Mouse (Mus musculus) embryonic facial prominence, embryonic 15.5 days (tissue): ENCODE measurements around the gene Kif7. TPM values are rescaled to one million over a fixed set of nuclear protein-coding genes. Genes with fewer than 3 reads are reported as not detected.

Experiments used
- ATAC-seq: fragments of 200-750 bp; cut with Nextera tagmentation; 2 replicates; pipeline ENCODE4 v1.8.0; 2017; ENCODE audit warnings: low read depth, moderate TSS enrichment; ENCODE audit not compliant: insufficient number of reproducible peaks, low FRiP score, low TSS enrichment
- H3K27ac ChIP-seq: fragments of 300-500 bp; sonication (generic); replicated peaks from 2 replicates; pipeline ENCODE4 v1.5.1; 2015; ENCODE audit warnings: mild to moderate bottlenecking, inconsistent platforms
- H3K27me3 ChIP-seq: fragments of 300-500 bp; sonication (generic); 2 replicates; pipeline ENCODE4 v1.6.1; 2015; ENCODE audit warnings: inconsistent platforms
- H3K36me3 ChIP-seq: fragments of 300-500 bp; sonication (generic); 2 replicates; pipeline ENCODE4 v1.6.1; 2015; ENCODE audit warnings: mild to moderate bottlenecking, inconsistent platforms
- H3K4me1 ChIP-seq: fragments of 300-500 bp; sonication (generic); 2 replicates; pipeline ENCODE4 v1.6.1; 2015; ENCODE audit warnings: inconsistent platforms
- H3K4me2 ChIP-seq: fragments of 300-500 bp; sonication (generic); replicated peaks from 2 replicates; pipeline ENCODE4 v1.6.1; 2015; ENCODE audit warnings: mild to moderate bottlenecking, inconsistent platforms
- H3K4me3 ChIP-seq: fragments of 300-500 bp; sonication (generic); replicated peaks from 2 replicates; pipeline ENCODE4 v1.5.1; 2015; ENCODE audit warnings: mild to moderate bottlenecking, inconsistent platforms
- H3K9ac ChIP-seq: fragments of 300-500 bp; sonication (generic); 2 replicates; pipeline ENCODE4 v1.6.1; 2015; ENCODE audit warnings: inconsistent platforms
- H3K9me3 ChIP-seq: fragments of 300-500 bp; sonication (generic); replicated peaks from 2 replicates; pipeline ENCODE4 v1.6.1; 2016; ENCODE audit warnings: inconsistent platforms
- WGBS: fragments of 180-500 bp; shearing (Covaris S2); methylation state at CpG from one replicate; pipeline ENCODE4 v1.1.7; 2015; 5-methylcytosine and 5-hydroxymethylcytosine counted together
- polyA plus RNA-seq: library from polyadenylated mRNA; unstranded; fragments of >200 nt; fragmentation: Nextera tagmentation; extraction: Ambion mirVana; gene quantifications from 2 replicates; pipeline ENCODE4 v1.2.1, GENCODE M21; 2015

The Kif7 gene
- polyA plus RNA-seq, 1 experiment from 2014 or later, result 7.6 TPM

DNA sequence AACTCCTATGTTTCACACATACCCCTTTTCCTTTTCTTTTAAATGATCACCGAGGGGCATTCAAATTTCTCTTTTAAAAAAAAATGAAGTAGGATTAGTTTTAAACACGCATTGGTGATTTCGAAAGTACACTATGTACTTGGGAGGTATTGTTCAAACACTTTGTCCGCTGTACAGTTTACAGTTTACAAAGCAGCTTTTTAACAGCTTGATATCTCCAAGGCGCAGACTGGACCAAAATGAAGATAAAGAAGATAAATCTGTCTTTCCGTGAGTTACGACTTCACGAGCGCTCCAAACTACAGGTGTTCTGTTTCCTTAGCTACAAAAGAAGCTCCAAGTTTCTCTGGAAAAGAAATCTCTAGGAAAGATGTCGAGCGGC is 26.7 kb upstream of the Kif7 start:
- Histone ChIP-seq H3K9me3 (no peaks in the 10 kb centered on the region), H3K36me3 (peaks cover 4% of the 10 kb centered on the region; the same call in 1 of the 2 replicates), H3K27ac (no peak overlapping the region), H3K4me3 (peak overlapping the region; percentile 79), H3K9ac (peak overlapping the region; percentile 57), H3K27me3 (no peaks in the 10 kb centered on the region), H3K4me1 (peaks cover 7% of the 10 kb centered on the region), H3K4me2 (peak overlapping the region; percentile 94)
- 17% methylated on average over 11 of the region's 11 CpGs for WGBS
- no peak for ATAC-seq

DNA sequence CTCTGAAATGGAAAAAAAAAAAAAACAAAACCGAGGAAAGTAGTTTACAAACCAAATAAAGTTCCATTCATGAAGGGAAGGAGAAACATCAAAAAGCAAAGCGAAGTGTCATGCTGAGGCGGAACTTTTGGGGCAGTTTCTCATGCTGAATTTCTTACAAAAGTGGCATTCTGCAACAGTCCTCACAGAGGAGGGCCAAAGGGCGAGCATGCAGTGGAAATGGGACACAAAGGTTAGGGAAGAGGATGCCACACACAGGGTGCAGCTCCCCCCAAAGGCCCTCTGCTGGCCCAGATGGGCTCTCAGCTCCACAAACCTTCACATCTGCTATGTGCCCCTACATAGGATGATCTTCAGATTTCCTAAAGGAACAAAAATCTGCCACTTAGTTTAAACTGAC is 24.8 kb upstream of the Kif7 start:
- no peaks in the 10 kb centered on the region for H3K27me3 ChIP-seq
- H3K9me3 ChIP-seq, result no peaks in the 10 kb centered on the region
- peaks cover 11% of the 10 kb centered on the region for H3K36me3 ChIP-seq
- H3K4me1 ChIP-seq, result peaks cover 7% of the 10 kb centered on the region
- WGBS, result 81% methylated on average over 4 of the region's 4 CpGs
- no peak overlapping the region for H3K4me2 ChIP-seq
- ATAC-seq, result no peak
- H3K9ac ChIP-seq, result no peak overlapping the region
- H3K4me3 ChIP-seq, result no peak overlapping the region
- no peak overlapping the region for H3K27ac ChIP-seq

GRCm38 (mm10) chr7:79738913-79739312 is 23.4 kb upstream of the Kif7 start:
- ATAC-seq, result no peak
- no peak overlapping the region for H3K27ac ChIP-seq
- no peak overlapping the region for H3K4me3 ChIP-seq
- no peak overlapping the region for H3K9ac ChIP-seq
- H3K27me3 ChIP-seq, result no peaks in the 10 kb centered on the region
- H3K36me3 ChIP-seq, result peaks cover 11% of the 10 kb centered on the region
- H3K4me1 ChIP-seq, result peaks cover 7% of the 10 kb centered on the region
- 81% methylated on average over 2 of the region's 2 CpGs for WGBS
- H3K4me2 ChIP-seq, result no peak overlapping the region
- no peaks in the 10 kb centered on the region for H3K9me3 ChIP-seq

- H3K9ac ChIP-seq, result no peak overlapping the region
- no peak for ATAC-seq
- H3K36me3 ChIP-seq, result peaks cover 11% of the 10 kb centered on the region
- H3K27ac ChIP-seq, result no peak overlapping the region
- H3K9me3 ChIP-seq, result no peaks in the 10 kb centered on the region
- H3K27me3 ChIP-seq, result no peaks in the 10 kb centered on the region
- H3K4me2 ChIP-seq, result no peak overlapping the region
- no peak overlapping the region for H3K4me3 ChIP-seq
- WGBS, result 91% methylated on average over 14 of the region's 14 CpGs
- H3K4me1 ChIP-seq, result no peaks in the 10 kb centered on the region
Measured at GRCm38 (mm10) chr7:79736511-79736910, 21.0 kb upstream of the Kif7 start.

- Histone ChIP-seq H3K9me3 (no peaks in the 10 kb centered on the region), H3K27me3 (no peaks in the 10 kb centered on the region), H3K36me3 (peaks cover 11% of the 10 kb centered on the region), H3K4me2 (no peak overlapping the region), H3K27ac (no peak overlapping the region), H3K9ac (no peak overlapping the region), H3K4me3 (no peak overlapping the region), H3K4me1 (no peaks in the 10 kb centered on the region)
- WGBS, result 77% methylated on average over 8 of the region's 8 CpGs
- no peak for ATAC-seq
Measured at GRCm38 (mm10) chr7:79734563-79734962, 19.0 kb upstream of the Kif7 start.

DNA sequence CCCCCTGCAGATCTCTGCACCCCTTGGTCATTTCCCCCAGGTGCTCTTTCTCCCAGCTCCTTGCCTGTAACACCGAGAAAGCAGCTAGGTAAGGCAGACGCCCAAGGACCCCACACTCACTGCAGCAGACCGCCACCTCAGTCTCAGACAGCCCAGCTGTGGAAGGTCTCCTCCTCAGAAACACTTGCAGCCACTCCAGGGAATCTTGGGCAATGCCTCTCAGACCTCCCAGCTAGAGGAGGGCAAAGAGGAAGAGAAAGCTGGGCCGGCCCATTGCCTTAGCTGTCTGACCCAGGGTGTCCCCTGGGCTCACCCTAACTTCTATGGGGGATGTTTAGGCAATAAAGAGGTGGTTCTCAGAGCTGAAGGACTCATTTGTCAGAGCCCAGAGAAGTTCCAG is 17.1 kb upstream of the Kif7 start, which contains the start of gene Plin1:
TSS of gene Plin1 (minus strand) at position 282 of the 400 bp plus-strand sequence.
- 58% methylated on average over 4 of the region's 4 CpGs for WGBS
- ATAC-seq, result no peak

DNA sequence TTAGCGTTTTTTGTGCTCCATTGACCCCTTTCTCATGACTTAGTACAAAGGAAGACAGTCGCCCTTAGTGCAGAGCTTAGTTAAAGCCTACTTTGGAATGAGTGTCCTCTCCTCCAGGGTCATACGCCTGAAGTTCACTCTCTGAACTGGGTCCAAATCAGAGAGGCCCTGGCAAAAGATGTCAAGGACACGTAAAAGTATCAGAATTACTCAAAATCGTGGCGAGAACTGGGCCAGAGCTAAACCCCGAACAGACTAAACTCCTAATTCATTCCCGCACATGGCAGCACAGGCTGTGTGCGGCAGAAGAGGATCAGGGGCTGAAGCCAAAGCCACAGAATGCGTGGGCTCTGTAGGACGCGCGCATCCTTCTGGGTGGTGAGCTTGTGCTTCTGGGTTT is 15.9 kb upstream of the Kif7 start:
- Histone ChIP-seq H3K27ac (no peak overlapping the region), H3K4me2 (no peak overlapping the region), H3K9ac (no peak overlapping the region), H3K9me3 (no peaks in the 10 kb centered on the region), H3K36me3 (peaks cover under 1% of the 10 kb centered on the region; the same call in 1 of the 2 replicates), H3K27me3 (no peaks in the 10 kb centered on the region), H3K4me3 (no peak overlapping the region), H3K4me1 (no peaks in the 10 kb centered on the region)
- 74% methylated on average over 13 of the region's 13 CpGs for WGBS
- ATAC-seq, result no peak

More for the DNA sequence above, 17.1 kb upstream of the Kif7 start, which contains the start of gene Plin1:
- H3K4me1 ChIP-seq, result no peaks in the 10 kb centered on the region
- H3K36me3 ChIP-seq, result peaks cover 11% of the 10 kb centered on the region
- H3K27ac ChIP-seq, result no peak within 1 kb of the TSS
- H3K27me3 ChIP-seq, result no peaks in the 10 kb centered on the region
- H3K9ac ChIP-seq, result no peak within 1 kb of the TSS
- no peak within 1 kb of the TSS for H3K4me2 ChIP-seq
- no peak within 1 kb of the TSS for H3K4me3 ChIP-seq
- no peaks in the 10 kb centered on the region for H3K9me3 ChIP-seq

DNA sequence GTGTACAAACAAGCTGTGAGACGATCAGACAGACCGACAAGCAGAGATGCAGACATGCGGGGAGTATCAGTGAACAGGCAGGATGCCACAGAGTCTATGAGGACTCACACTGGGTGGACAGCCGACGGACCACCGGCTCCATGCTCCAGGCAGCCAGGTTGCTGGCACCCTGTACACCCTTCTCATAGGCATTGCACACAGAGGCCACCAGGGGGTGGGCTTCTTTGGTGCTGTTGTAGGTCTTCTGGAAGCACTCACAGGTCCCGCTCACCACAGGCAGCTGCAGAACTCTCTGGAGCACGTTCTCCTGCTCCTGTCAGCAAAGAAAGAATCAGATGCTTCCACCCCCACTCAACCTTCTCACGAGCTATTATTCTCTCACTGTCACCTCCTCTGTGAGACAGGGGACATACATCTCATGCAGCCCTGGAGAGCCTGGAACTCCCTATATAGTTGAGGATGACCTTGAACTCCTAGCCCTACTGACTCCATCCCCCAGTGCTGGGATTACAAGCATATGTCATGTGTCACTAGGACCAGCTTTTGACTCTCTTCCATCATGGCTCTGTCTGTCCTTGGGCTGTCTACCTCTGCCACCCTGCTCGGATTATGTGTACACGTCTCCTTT is 14.3 kb upstream of the Kif7 start:
- H3K27me3 ChIP-seq, result no peaks in the 10 kb centered on the region
- H3K4me2 ChIP-seq, result no peak overlapping the region
- H3K4me1 ChIP-seq, result no peaks in the 10 kb centered on the region
- no peak overlapping the region for H3K27ac ChIP-seq
- no peaks in the 10 kb centered on the region for H3K36me3 ChIP-seq
- H3K9ac ChIP-seq, result no peak overlapping the region
- no peaks in the 10 kb centered on the region for H3K9me3 ChIP-seq
- WGBS, result 59% methylated on average over 11 of the region's 11 CpGs
- H3K4me3 ChIP-seq, result no peak overlapping the region
- no peak for ATAC-seq

- no peaks in the 10 kb centered on the region for H3K4me1 ChIP-seq
- 0 out of 2 replicates have a peak overlapping the region, but pooled peaks have one; percentile 8 for H3K4me2 ChIP-seq
- H3K9me3 ChIP-seq, result no peaks in the 10 kb centered on the region
- no peak overlapping the region for H3K27ac ChIP-seq
- H3K4me3 ChIP-seq, result no peak overlapping the region
- ATAC-seq, result no peak
- H3K36me3 ChIP-seq, result no peaks in the 10 kb centered on the region
- no peak overlapping the region for H3K9ac ChIP-seq
- no peaks in the 10 kb centered on the region for H3K27me3 ChIP-seq
- WGBS, result 4% methylated on average over 8 of the region's 8 CpGs
Measured at GRCm38 (mm10) chr7:79729169-79729568, 13.6 kb upstream of the Kif7 start.

DNA sequence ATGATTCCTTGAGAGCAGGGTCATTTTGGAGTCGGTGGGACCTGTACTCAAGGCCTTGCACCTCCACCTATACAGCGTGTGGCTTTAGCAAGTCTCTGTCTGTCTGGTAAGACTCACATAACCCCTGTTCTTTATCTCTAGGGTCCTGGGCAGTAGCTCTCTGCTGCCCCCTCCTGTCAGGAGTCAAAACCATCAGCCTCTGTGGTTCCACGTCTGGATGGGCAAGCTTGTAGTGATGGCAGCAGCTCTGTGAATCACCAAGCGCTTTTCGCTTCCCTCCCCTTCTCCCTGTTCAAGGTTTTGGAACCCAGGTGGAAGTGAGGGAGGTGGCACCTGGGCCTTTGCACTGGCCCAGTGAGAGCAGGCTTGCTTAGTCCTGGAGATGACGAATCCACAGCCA is 12.7 kb upstream of the Kif7 start:
- Histone ChIP-seq H3K36me3 (no peaks in the 10 kb centered on the region), H3K4me1 (no peaks in the 10 kb centered on the region), H3K27me3 (no peaks in the 10 kb centered on the region), H3K4me3 (no peak overlapping the region), H3K9me3 (no peaks in the 10 kb centered on the region), H3K27ac (no peak overlapping the region), H3K4me2 (no peak overlapping the region), H3K9ac (no peak overlapping the region)
- ATAC-seq, result no peak
- WGBS, result 31% methylated on average over 6 of the region's 6 CpGs

- Histone ChIP-seq H3K27me3 (no peaks in the 10 kb centered on the region), H3K4me1 (no peaks in the 10 kb centered on the region), H3K4me2 (no peak overlapping the region), H3K9ac (no peak overlapping the region), H3K9me3 (no peaks in the 10 kb centered on the region), H3K4me3 (no peak overlapping the region), H3K36me3 (no peaks in the 10 kb centered on the region), H3K27ac (no peak overlapping the region)
- 9% methylated on average over 2 of the region's 2 CpGs for WGBS
- ATAC-seq, result no peak
Measured at GRCm38 (mm10) chr7:79727091-79727490, 11.6 kb upstream of the Kif7 start.

- Histone ChIP-seq H3K4me3 (peak overlapping the region; percentile 62), H3K9ac (peak overlapping the region; percentile 61), H3K27me3 (no peaks in the 10 kb centered on the region; the same call in 1 of the 2 replicates), H3K4me2 (peak overlapping the region; percentile 91), H3K27ac (peak overlapping the region; percentile 69), H3K9me3 (no peaks in the 10 kb centered on the region), H3K4me1 (peaks cover 3% of the 10 kb centered on the region; the same call in 1 of the 2 replicates), H3K36me3 (no peaks in the 10 kb centered on the region)
- ATAC-seq, result peak; percentile 72
- under 1% methylated on average over 48 of the region's 48 CpGs for WGBS
Measured at GRCm38 (mm10) chr7:79721386-79721977, 6.0 kb upstream of the Kif7 start.
